ENCODE assay signal across 8 mouse cellular contexts in genomic region chr17:29975731-29976130, GRCm38 (mm10). TPM values are rescaled to one million over a fixed set of nuclear protein-coding genes. Genes with fewer than 3 reads are reported as not detected.
DNase-seq lines count a peak whose midpoint lies in the region; ATAC-seq lines count a peak whose summit lies in the region.

No protein-coding gene starts in this region.

- H3K9me3 ChIP-seq in kidney, embryonic 14.5 days (ENCODE audit: control insufficient read depth, low read length) = no peaks in the 10 kb centered on the region
- H3K9me3 ChIP-seq in limb, embryonic 13.5 days = no peaks in the 10 kb centered on the region
- no peaks in the 10 kb centered on the region for H3K9me3 ChIP-seq in stomach, embryonic 15.5 days

- no peak overlapping the region for H3K27ac ChIP-seq in kidney, embryonic 14.5 days (ENCODE audit: low read depth, low read length)
- H3K27ac ChIP-seq in limb, embryonic 13.5 days = no peak overlapping the region
- no peak overlapping the region for H3K27ac ChIP-seq in stomach, embryonic 15.5 days

- no peak overlapping the region for H3K4me2 ChIP-seq in kidney, embryonic 14.5 days (replicated peaks; ENCODE audit: low read depth, low read length)
- H3K4me2 ChIP-seq in limb, embryonic 13.5 days (replicated peaks) = no peak overlapping the region
- no peak overlapping the region for H3K4me2 ChIP-seq in stomach, embryonic 15.5 days

- peaks cover 3% of the 10 kb centered on the region; the same call in 1 of the 2 replicates for H3K27me3 ChIP-seq in kidney, embryonic 14.5 days (ENCODE audit: control insufficient read depth, insufficient read depth, low read length)
- H3K27me3 ChIP-seq in limb, embryonic 13.5 days = peaks cover 5% of the 10 kb centered on the region; the same call in 1 of the 2 replicates
- no peaks in the 10 kb centered on the region for H3K27me3 ChIP-seq in stomach, embryonic 15.5 days (replicated peaks)

- WGBS in kidney, embryonic 14.5 days = 6% methylated on average over 8 of the region's 8 CpGs
- 3% methylated on average over 8 of the region's 8 CpGs for WGBS in limb, embryonic 13.5 days
- WGBS in stomach, embryonic 15.5 days = 4% methylated on average over 8 of the region's 8 CpGs

- no peaks in the 10 kb centered on the region for H3K4me1 ChIP-seq in kidney, embryonic 14.5 days (ENCODE audit: control insufficient read depth, insufficient read depth, low read length)
- H3K4me1 ChIP-seq in limb, embryonic 13.5 days = peaks cover 11% of the 10 kb centered on the region
- H3K4me1 ChIP-seq in stomach, embryonic 15.5 days = peaks cover 4% of the 10 kb centered on the region; the same call in 1 of the 2 replicates

- no peaks in the 10 kb centered on the region for H3K36me3 ChIP-seq in kidney, embryonic 14.5 days (ENCODE audit: control insufficient read depth, insufficient read depth, low read length)
- no peaks in the 10 kb centered on the region for H3K36me3 ChIP-seq in limb, embryonic 13.5 days
- H3K36me3 ChIP-seq in stomach, embryonic 15.5 days = no peaks in the 10 kb centered on the region

- peak; percentile 83 for DNase-seq in 3134 (ENCODE audit: extremely low read depth, insufficient read length, low spot score)
- DNase-seq in adrenal gland, adult 8-10 months = peak; percentile 74
- DNase-seq in embryo, embryonic 9.5 days (ENCODE audit: extremely low spot score) = peak; percentile 86
- peak; percentile 86 to 91 for DNase-seq in heart, adult 18-20 months
- peak; percentile 42 to 63 for DNase-seq in natural killer cell, adult 2 months (ENCODE audit: low spot score in 2 of 2)

- peak; percentile 61; the same call in 1 of the 2 replicates for ATAC-seq in kidney, embryonic 14.5 days (ENCODE audit: low FRiP score, low TSS enrichment)
- ATAC-seq in limb, embryonic 13.5 days (ENCODE audit: low FRiP score, low read depth) = peak; percentile 69
- ATAC-seq in stomach, embryonic 15.5 days (ENCODE audit: insufficient read depth, low FRiP score, low read depth) = peak; percentile 57; the same call in 1 of the 2 replicates

- no peak overlapping the region for H3K9ac ChIP-seq in kidney, embryonic 14.5 days (ENCODE audit: low read depth, low read length)
- H3K9ac ChIP-seq in limb, embryonic 13.5 days = no peak overlapping the region
- no peak overlapping the region for H3K9ac ChIP-seq in stomach, embryonic 15.5 days

- H3K4me3 ChIP-seq in kidney, embryonic 14.5 days (ENCODE audit: low read length) = no peak overlapping the region
- H3K4me3 ChIP-seq in limb, embryonic 13.5 days = no peak overlapping the region
- no peak overlapping the region for H3K4me3 ChIP-seq in stomach, embryonic 15.5 days (replicated peaks)

RNA-seq across cellular contexts. Expression of gene Mdga1, which starts 5.8 kb away (rescaled TPM):
- 1 to 10 TPM in 1 of 4 experiments, under 1 TPM in 3; 0.21 to 2.2 (median 0.66) TPM for total RNA-seq in adrenal gland, adult 8-10 months (2022)
- total RNA-seq in heart, adult 18-20 months (2021) = 10 to 100 TPM; 16.0 to 16.8 TPM
- 1.0 and 1.6 TPM in 2 replicates for polyA plus RNA-seq in kidney, embryonic 14.5 days (2014; fragmentation: Nextera tagmentation; extraction: Ambion mirVana)
- 3.2 and 3.4 TPM in 2 replicates for polyA plus RNA-seq in limb, embryonic 13.5 days (2015; fragmentation: Nextera tagmentation; extraction: Ambion mirVana)
- polyA plus RNA-seq in stomach, embryonic 15.5 days (2015; fragmentation: Nextera tagmentation; extraction: Ambion mirVana) = 3.6 and 3.9 TPM in 2 replicates

RNA-seq across cellular contexts. Expression of gene Zfand3, which starts 28.8 kb away (rescaled TPM):
- 100 to 1,000 TPM; 150 to 175 (median 171) TPM for total RNA-seq in adrenal gland, adult 8-10 months (2022)
- 100 to 1,000 TPM; 120 to 131 TPM for total RNA-seq in heart, adult 18-20 months (2021)
- 49.1 and 51.6 TPM in 2 replicates for polyA plus RNA-seq in kidney, embryonic 14.5 days (2014; fragmentation: Nextera tagmentation; extraction: Ambion mirVana)
- 63.0 and 63.2 TPM in 2 replicates for polyA plus RNA-seq in limb, embryonic 13.5 days (2015; fragmentation: Nextera tagmentation; extraction: Ambion mirVana)
- polyA plus RNA-seq in stomach, embryonic 15.5 days (2015; fragmentation: Nextera tagmentation; extraction: Ambion mirVana) = 44.8 and 49.4 TPM in 2 replicates
